Mouse (Mus musculus) lung, postnatal 0 days (tissue): ENCODE data around the gene Cish. TPM values are rescaled to one million over a fixed set of nuclear protein-coding genes. Genes with fewer than 3 reads are reported as not detected.

Experiments
- ATAC-seq: fragments of 200-750 bp; cut with Nextera tagmentation; 2 replicates; pipeline ENCODE4 v1.8.0; 2017; ENCODE audit warnings: moderate library complexity
- DNase-seq: peaks from one replicate; pipeline ENCODE4 v3.0.0-alpha.2; 2016; ENCODE audit warnings: low spot score
- H3K27ac ChIP-seq: fragments of 300-500 bp; sonication (generic); 2 replicates; pipeline ENCODE4 v1.5.1; 2014; ENCODE audit warnings: antibody characterized with exemption, mild to moderate bottlenecking, low read length, mixed read lengths
- H3K27me3 ChIP-seq: fragments of 300-500 bp; sonication (generic); replicated peaks from 2 replicates; pipeline ENCODE4 v1.6.1; 2014; ENCODE audit warnings: low read length, mixed read lengths; ENCODE audit not compliant: insufficient read depth
- H3K36me3 ChIP-seq: fragments of 300-500 bp; sonication (generic); 2 replicates; pipeline ENCODE4 v1.6.1; 2014; ENCODE audit warnings: low read length, mixed read lengths; ENCODE audit not compliant: insufficient read depth
- H3K4me1 ChIP-seq: fragments of 300-500 bp; sonication (generic); 2 replicates; pipeline ENCODE4 v1.6.1; 2014; ENCODE audit warnings: antibody characterized with exemption, low read depth, low read length, mixed read lengths; ENCODE audit not compliant: insufficient read depth
- H3K4me2 ChIP-seq: fragments of 300-500 bp; sonication (generic); replicated peaks from 2 replicates; pipeline ENCODE4 v1.6.1; 2014; ENCODE audit warnings: low read depth, mild to moderate bottlenecking, low read length, moderate library complexity, mixed read lengths
- H3K4me3 ChIP-seq: fragments of 300-500 bp; sonication (generic); 2 replicates; pipeline ENCODE4 v1.5.1; 2014; ENCODE audit warnings: low read depth, low read length
- H3K9ac ChIP-seq: fragments of 300-500 bp; sonication (generic); replicated peaks from 2 replicates; pipeline ENCODE4 v1.6.1; 2014; ENCODE audit warnings: low read depth, mild to moderate bottlenecking
- H3K9me3 ChIP-seq: fragments of 300-500 bp; sonication (generic); 2 replicates; pipeline ENCODE4 v1.6.1; 2016; ENCODE audit warnings: low read length, mixed read lengths
- CTCF ChIP-seq: IDR thresholded peaks from 2 replicates; pipeline ENCODE4 v1.5.1; 2016; ENCODE audit warnings: antibody characterized with exemption, mild to moderate bottlenecking
- EP300 ChIP-seq: IDR thresholded peaks from 2 replicates; pipeline ENCODE4 v1.6.1; 2016; ENCODE audit warnings: antibody characterized with exemption, mild to moderate bottlenecking, control low read depth
- WGBS: fragments of 180-500 bp; shearing (Covaris S2); extraction: QIAGEN DNeasy Blood & Tissue Kit; methylation state at CpG from one replicate; pipeline ENCODE4 v1.1.7; 2014; 5-methylcytosine and 5-hydroxymethylcytosine counted together
- polyA plus RNA-seq: library from polyadenylated mRNA; unstranded; fragments of >200 nt; fragmentation: Nextera tagmentation; extraction: Ambion mirVana; gene quantifications from 2 replicates; pipeline ENCODE4 v1.2.1, GENCODE M21; 2015

The Cish gene
- polyA plus RNA-seq, 1 experiment from 2014 or later = 49.2 TPM

GRCm38 (mm10) chr9:107264731-107265130, 31.1 kb upstream of the Cish start:
- Histone ChIP-seq H3K4me1 (no peaks in the 10 kb centered on the region), H3K4me2 (no peak overlapping the region)
- TF ChIP-seq CTCF (no peak), EP300 (no peak)

GRCm38 (mm10) chr9:107267028-107267427, 28.8 kb upstream of the Cish start:
- 34% methylated on average over 1 of the region's 1 CpGs for WGBS
- no peaks in the 10 kb centered on the region for H3K36me3 ChIP-seq
- no peaks in the 10 kb centered on the region for H3K9me3 ChIP-seq
- H3K27ac ChIP-seq = no peak overlapping the region
- TF ChIP-seq EP300 (no peak), CTCF (no peak)
- no peak for ATAC-seq
- H3K9ac ChIP-seq = no peak overlapping the region
- DNase-seq = no peak
- H3K4me1 ChIP-seq = no peaks in the 10 kb centered on the region
- no peaks in the 10 kb centered on the region for H3K27me3 ChIP-seq
- H3K4me3 ChIP-seq = no peak overlapping the region
- H3K4me2 ChIP-seq = no peak overlapping the region

More at GRCm38 (mm10) chr9:107264731-107265130, 31.1 kb upstream of the Cish start:
- ATAC-seq (no peak), DNase-seq (no peak)
- no peaks in the 10 kb centered on the region for H3K9me3 ChIP-seq
- no peaks in the 10 kb centered on the region for H3K27me3 ChIP-seq
- 58% methylated on average over 3 of the region's 3 CpGs for WGBS
- H3K9ac ChIP-seq = no peak overlapping the region
- H3K36me3 ChIP-seq = no peaks in the 10 kb centered on the region
- H3K4me3 ChIP-seq = no peak overlapping the region
- H3K27ac ChIP-seq = no peak overlapping the region

- Histone ChIP-seq H3K4me3 (no peak overlapping the region), H3K4me1 (no peaks in the 10 kb centered on the region), H3K27ac (no peak overlapping the region), H3K9me3 (no peaks in the 10 kb centered on the region), H3K36me3 (no peaks in the 10 kb centered on the region), H3K27me3 (no peaks in the 10 kb centered on the region), H3K4me2 (no peak overlapping the region), H3K9ac (no peak overlapping the region)
- 16% methylated on average over 4 of the region's 4 CpGs for WGBS
- ATAC-seq = no peak
- TF ChIP-seq EP300 (no peak), CTCF (no peak)
- no peak for DNase-seq
These were observed 28.0 kb upstream of the Cish start for GRCm38 (mm10) chr9:107267721-107268402.

- Histone ChIP-seq H3K9me3 (no peaks in the 10 kb centered on the region), H3K4me3 (no peak overlapping the region), H3K4me2 (no peak overlapping the region), H3K27me3 (no peaks in the 10 kb centered on the region), H3K4me1 (no peaks in the 10 kb centered on the region), H3K27ac (no peak overlapping the region), H3K9ac (no peak overlapping the region), H3K36me3 (no peaks in the 10 kb centered on the region)
- TF ChIP-seq EP300 (no peak), CTCF (no peak)
- WGBS = 91% methylated on average over 1 of the region's 1 CpGs
- no peak for DNase-seq
- no peak for ATAC-seq
These were observed 26.1 kb upstream of the Cish start for GRCm38 (mm10) chr9:107269772-107270171.

- Histone ChIP-seq H3K27me3 (no peaks in the 10 kb centered on the region), H3K36me3 (no peaks in the 10 kb centered on the region), H3K9me3 (no peaks in the 10 kb centered on the region), H3K9ac (no peak overlapping the region), H3K4me3 (no peak overlapping the region), H3K4me1 (no peaks in the 10 kb centered on the region), H3K27ac (no peak overlapping the region), H3K4me2 (no peak overlapping the region)
- WGBS = 61% methylated on average over 7 of the region's 7 CpGs
- no peak for TF ChIP-seq EP300
- no peak for TF ChIP-seq CTCF
- ATAC-seq (no peak), DNase-seq (no peak)
These were observed 24.5 kb upstream of the Cish start for GRCm38 (mm10) chr9:107271177-107271938.

GRCm38 (mm10) chr9:107272284-107272683, 23.5 kb upstream of the Cish start:
- Histone ChIP-seq H3K4me3 (no peak overlapping the region), H3K9ac (no peak overlapping the region), H3K4me2 (no peak overlapping the region), H3K27ac (no peak overlapping the region), H3K36me3 (no peaks in the 10 kb centered on the region), H3K27me3 (no peaks in the 10 kb centered on the region), H3K4me1 (no peaks in the 10 kb centered on the region), H3K9me3 (no peaks in the 10 kb centered on the region)
- 46% methylated on average over 4 of the region's 4 CpGs for WGBS
- DNase-seq (no peak), ATAC-seq (no peak)
- TF ChIP-seq EP300 = no peak
